Mouse (Mus musculus) ES-CJ7 (cell line): Measurements from ENCODE around the gene Spag17.

Experiments
- DNase-seq: peaks from one replicate; pipeline ENCODE4 v3.0.0; 2011; ENCODE audit warnings: low read depth, low spot score

The Spag17 gene

GRCm38 (mm10) chr3:99964345-99964744 lies 79.1 kb downstream of the Spag17 start:
- no peak for DNase-seq

DNA sequence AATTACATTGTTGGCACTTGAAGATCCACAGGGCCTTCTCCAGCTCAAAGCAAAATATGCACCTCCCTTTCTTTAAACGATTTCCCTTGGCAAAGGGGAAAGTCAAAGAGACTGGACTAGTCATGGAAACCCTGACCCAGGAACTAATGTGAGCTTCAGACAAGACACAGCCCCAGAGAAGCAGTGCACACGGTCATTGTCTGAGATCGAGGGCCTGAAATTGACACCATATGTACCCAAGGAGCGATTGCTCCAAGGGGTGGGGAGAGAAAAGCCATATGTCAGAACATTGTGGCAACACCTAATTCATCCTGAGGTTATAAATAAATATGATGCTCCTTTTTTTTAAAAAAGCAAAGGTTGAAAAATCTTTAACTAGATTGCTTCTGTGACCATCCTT lies 80.7 kb downstream of the Spag17 start:
- no peak for DNase-seq

- DNase-seq: no peak
Measured at GRCm38 (mm10) chr3:99966285-99966684, 81.1 kb downstream of the Spag17 start.

DNA sequence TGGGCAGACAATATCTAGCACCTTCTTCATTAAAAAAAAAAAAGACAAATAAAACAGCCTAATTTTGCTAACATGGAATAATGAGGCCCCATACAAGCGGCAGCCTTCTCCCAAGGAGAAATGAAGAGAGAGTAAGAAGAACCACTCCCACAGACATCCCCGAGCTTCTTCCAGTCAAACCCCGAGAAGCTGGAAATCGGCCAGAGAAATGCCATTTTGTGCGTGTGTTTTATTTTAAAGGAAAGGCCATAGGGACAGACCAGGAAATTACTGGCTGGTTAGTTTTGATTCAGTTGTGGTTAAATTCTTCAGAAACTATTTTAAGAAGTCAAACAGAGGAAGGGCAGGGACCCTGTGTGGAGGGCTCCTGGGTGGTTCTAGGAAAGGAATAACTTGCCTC lies 85.6 kb downstream of the Spag17 start:
- DNase-seq: no peak

GRCm38 (mm10) chr3:99981046-99981445 lies 95.8 kb downstream of the Spag17 start:
- DNase-seq: no peak

DNA sequence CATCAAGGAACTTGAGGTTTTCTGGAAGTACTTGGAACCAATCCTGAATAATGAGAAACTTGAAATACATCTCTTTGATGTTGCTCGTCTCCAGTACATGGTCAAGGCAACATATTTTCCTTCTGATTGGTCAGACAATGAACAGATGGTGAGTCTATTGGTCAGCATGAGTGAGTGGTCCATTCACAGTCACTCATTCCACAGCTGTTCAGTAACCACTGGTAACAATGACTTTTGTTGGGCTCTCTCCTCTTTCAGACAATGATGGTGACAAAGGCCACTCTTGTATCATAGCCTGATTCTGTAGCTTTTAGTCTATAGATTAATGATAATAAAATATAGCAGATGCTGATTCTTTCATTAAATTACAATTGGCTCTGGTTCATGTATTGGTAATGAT lies 119.5 kb downstream of the Spag17 start:
- DNase-seq: no peak

DNA sequence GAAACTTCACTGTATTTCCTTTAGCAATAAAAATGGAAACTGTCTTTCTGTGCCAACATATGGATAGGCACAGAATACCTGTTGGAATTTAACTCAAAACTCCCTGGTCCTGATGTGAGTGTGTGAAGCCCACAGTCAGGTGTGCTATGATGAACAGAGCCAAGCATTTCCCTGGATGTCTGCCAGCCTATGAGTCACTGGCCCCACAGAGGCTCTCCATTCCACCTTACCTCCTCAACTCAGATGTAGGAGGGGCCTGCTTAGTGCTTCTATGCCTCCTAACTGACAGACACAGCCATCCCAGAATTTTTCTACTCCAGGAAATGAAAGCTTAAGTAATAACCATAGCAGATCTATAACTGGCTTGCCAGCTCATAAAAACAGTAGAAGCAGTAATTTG lies 124.6 kb downstream of the Spag17 start:
- no peak for DNase-seq

GRCm38 (mm10) chr3:100014110-100014509 lies 128.9 kb downstream of the Spag17 start:
- no peak for DNase-seq

DNA sequence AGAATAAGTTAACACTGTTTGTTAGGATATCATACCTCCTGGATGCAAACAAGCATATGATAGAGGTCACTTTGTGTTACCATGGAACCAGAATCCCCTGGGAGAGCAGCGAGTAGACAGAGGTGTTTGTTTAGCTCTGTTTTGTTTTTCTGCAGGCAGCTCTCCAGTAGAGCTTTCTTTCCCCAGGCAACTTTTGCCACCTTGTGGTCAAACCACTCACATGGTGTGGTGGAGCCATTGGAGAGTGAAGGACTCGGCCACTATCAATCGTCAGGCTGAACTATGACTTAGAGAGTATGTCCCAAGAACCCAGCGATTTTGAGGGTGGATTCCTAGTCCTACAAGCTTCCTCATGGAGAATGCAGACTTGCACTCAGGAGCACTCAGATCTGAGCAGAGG lies 146.1 kb downstream of the Spag17 start:
- DNase-seq: peak; percentile 19

GRCm38 (mm10) chr3:100032969-100033368 lies 147.8 kb downstream of the Spag17 start:
- no peak for DNase-seq

DNA sequence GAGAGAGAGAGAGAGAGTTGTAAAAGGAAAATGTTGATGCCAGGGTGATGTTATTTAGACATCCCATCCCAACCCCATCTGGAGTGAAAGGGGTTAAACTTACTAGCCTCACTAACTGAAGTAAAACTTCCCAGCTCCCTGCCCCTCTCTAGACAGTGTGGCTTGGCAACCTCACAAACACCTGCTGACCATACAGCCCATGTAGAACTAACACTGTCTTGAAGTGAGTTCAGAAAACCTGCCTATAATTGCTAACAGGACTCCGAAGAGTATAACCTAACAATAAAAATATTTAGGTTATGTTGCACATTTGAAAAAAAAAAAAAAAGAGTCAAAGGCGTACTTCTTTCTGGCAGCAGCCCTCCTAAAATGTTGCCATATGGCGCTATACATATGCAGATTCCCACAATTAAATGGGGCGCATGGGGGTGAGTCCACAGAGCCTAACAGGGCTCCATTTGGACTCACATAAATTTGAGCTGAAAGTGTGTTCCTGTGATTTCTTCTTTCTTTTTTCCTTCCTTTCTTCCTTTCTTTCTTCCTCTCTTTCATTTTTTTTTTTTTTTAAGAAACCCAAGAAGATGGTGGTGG lies 149.3 kb downstream of the Spag17 start:
- DNase-seq: no peak

- DNase-seq: no peak
Measured at GRCm38 (mm10) chr3:100035097-100035496, 149.9 kb downstream of the Spag17 start.

DNA sequence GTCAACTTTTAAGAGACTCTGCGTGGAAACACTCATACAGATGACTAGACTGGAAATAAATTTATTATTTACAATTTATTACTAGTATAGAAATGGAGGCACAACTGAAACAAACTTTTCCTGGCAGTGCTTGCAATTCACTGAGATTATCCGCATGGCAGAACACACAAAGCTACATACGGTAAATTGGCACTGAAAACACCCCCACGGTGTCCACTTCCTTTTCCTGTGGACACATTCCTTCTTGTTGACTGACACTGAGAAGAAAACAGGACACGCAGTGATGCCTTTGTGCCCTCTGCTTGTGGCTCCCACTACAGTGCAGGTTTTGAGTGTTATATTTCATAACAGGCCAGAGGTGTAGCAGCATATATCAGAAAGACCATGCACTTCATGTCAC lies 151.6 kb downstream of the Spag17 start:
- no peak for DNase-seq

DNA sequence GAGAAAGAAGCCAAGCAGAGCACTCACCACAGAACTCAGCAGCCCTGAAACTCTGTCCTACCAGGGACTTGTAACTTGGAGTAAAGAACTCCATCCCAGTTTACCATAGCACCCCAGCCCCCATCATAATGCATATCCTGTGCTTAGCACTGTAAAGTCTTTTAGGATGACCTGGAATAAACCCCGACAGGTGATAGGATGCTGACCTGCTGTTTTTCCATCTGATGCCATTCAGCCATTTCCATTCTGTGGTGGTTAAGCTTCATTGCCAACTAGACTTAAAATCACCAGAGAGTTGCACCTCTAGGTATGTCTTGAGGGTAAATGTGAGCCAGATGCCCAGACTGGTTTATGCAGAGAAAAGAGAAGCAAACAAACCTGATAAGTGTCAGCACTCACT lies 189.2 kb downstream of the Spag17 start:
- no peak for DNase-seq

GRCm38 (mm10) chr3:100102386-100103092 lies 217.3 kb downstream of the Spag17 start:
- no peak for DNase-seq

DNA sequence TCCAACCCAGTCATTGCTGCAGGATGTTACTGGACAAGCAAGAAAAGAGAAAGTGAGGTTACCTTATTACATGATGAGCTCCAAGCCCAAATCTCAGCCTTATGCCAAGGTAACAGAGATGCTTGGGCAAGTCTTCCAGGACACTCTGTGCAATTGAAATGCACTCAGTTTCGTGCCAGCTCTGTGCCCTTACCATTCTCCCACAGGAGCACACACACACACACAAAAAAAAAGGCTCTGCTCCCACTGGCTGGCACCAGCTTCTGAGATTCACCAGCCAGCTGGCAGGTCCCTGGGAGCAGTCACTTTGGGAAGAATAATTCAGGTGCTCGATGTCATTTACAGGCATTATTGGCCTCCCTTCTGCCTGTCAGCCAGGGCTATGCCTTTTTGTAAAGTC lies 221.5 kb downstream of the Spag17 start:
- no peak for DNase-seq

GRCm38 (mm10) chr3:100118681-100119080 lies 233.5 kb downstream of the Spag17 start:
- DNase-seq: no peak

- DNase-seq: no peak
Measured at GRCm38 (mm10) chr3:100121961-100122360, 236.8 kb downstream of the Spag17 start.

DNA sequence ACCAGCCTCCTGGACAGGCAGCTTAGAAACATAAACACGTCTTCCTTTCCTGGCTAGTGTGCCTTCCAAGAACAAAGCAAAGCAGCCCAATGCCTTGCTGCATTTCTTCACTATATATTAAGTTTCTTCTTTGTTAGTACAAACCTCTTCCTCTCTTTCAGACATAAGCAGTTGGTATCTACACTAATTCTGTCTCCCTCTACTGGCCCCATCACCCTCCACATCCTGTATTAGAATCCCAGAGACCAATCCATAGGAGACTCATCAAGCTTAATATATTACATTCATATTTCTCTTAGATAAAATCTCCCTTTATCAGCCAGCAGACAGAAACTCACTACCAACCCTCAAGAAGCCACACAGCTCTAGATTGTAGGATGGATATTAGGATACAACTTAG lies 237.2 kb downstream of the Spag17 start:
- no peak for DNase-seq

- no peak for DNase-seq
Measured at GRCm38 (mm10) chr3:100160682-100161445, 275.7 kb downstream of the Spag17 start.

GRCm38 (mm10) chr3:100161665-100162314 lies 276.6 kb downstream of the Spag17 start:
- no peak for DNase-seq
